Mouse (Mus musculus) left cerebral cortex, postnatal 25 days (tissue): Measurements from ENCODE around the gene Slc25a26. TPM values are rescaled to one million over a fixed set of nuclear protein-coding genes. Genes with fewer than 3 reads are reported as not detected.

ENCODE experiments used
- DNase-seq, 2 experiments: peaks; one replicate each; pipeline ENCODE4 v3.0.0; 2022; ENCODE audit warnings: low spot score in 2 of 2, mixed read lengths in 1 of 2
- intact Hi-C: fragments of 180-260 bp; cut with DNase I; formaldehyde crosslinking; loops from one replicate; pipeline ENCODE4 v1.15.1; 2025
- microRNA-seq, 2 experiments: library from miRNA; unstranded; fragments of <30 nt; microRNA quantifications; one replicate each; pipeline ENCODE4 v1.2.0; 2022
- total RNA-seq, 2 experiments: library from RNA; stranded (reverse); gene quantifications; 2 replicates each; pipeline ENCODE4 v1.2.3; 2021

Slc25a26 gene
- total RNA-seq, 2 experiments from 2014 or later = 14.4 to 17.2 TPM

GRCm38 (mm10) chr6:94651541-94651940 is 151.4 kb downstream of the Slc25a26 start:
- DNase-seq = no peak
- intact Hi-C loops = no loop called here

GRCm38 (mm10) chr6:94652659-94653213 is 152.6 kb downstream of the Slc25a26 start:
- no peak for DNase-seq
- intact Hi-C loops = no loop called here

- intact Hi-C loops = no loop called here
- DNase-seq = no peak
Measured at GRCm38 (mm10) chr6:94653388-94654316, 153.5 kb downstream of the Slc25a26 start.

Small RNA genes lying within 50 kb of the gene (microRNA-seq; reads per million reads assigned to microRNA genes)
- gene Mir7041 = 0 to 0.50 reads per million in 2 experiments

Other genes starting within 250 kb of the Slc25a26 start
- gene Magi1, start 216.4 kb upstream of the Slc25a26 start, total RNA-seq = 10 to 100 TPM; 86.5 to 88.3 TPM
- 10 to 100 TPM; 27.4 to 31.8 TPM for gene Lrig1, start 199.8 kb downstream of the Slc25a26 start, total RNA-seq